Mouse (Mus musculus): ENCODE data around the gene Itfg1. TPM values are rescaled to one million over a fixed set of nuclear protein-coding genes. Genes with fewer than 3 reads are reported as not detected.
"Not testable (repeated sequence)": the region's sequence is repeated elsewhere in the genome, so short reads cannot be mapped to it uniquely, and the experiment has no call there.

The Itfg1 gene
- polyA plus RNA-seq, 1 experiment from 2014 or later = 222 TPM

DNA sequence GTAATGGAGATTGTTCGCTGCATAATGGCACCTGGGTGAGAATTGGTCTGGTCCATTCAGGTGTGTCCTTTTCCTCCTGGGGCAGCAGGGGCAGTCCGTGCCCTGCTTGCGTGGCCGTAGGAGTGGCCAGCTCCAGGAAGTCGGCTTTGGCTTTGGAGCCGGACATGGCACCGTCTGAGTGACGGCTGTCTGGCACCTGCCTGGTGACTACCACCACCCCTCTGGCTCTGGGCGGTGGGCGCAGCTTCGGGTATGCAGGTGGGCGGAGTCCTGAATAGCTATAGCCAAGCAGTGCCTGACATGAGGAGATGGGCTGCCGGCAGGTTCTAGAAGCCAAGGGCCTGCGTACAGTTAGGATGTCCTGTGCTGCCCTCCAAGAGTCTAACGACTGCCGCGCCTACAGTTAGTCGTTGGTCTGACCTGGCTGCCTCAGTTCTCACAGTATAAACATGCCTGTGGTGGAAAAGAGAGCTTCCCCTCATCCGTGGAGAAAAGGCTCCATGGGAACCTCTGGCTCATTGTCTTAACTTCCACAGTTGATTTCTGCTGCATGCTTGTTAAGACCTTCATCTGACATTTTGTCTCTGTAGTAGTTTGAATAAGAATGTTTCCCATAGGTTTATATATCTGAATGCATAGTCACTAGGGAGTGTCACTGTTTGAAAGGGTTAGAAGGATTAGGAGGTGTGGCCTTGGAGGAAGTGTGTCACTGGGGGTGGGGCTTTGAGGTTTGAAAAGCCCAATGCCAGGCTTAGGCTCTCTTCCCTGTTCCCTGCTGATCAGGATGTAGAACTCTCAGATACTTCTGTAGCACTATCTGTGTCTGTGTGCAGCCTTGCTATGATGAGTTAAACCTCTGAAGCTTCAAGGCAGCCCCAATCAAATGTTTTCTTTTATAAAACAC lies 13.8 kb upstream of the Itfg1 start:
- Histone ChIP-seq H3K4me2 (ENCODE audit: low read length) (no peak overlapping the region), H3K36me3 (ENCODE audit: control insufficient read depth, insufficient read depth, low read length) (no peaks in the 10 kb centered on the region), H3K4me1 (ENCODE audit: control insufficient read depth, insufficient read depth, low read length) (no peaks in the 10 kb centered on the region), H3K27ac (ENCODE audit: low read length) (no peak overlapping the region), H3K9me3 (replicated peaks; ENCODE audit: control insufficient read depth, low read length, poor library complexity, severe bottlenecking) (no peaks in the 10 kb centered on the region), H3K4me3 (ENCODE audit: low read depth, low read length) (no peak overlapping the region), H3K27me3 (ENCODE audit: control insufficient read depth, insufficient read depth, low read depth, low read length) (no peaks in the 10 kb centered on the region), H3K9ac (ENCODE audit: low read depth, low read length) (no peak overlapping the region)
- no peak for ATAC-seq
- 92% methylated on average over 19 of the region's 19 CpGs for WGBS

GRCm38 (mm10) chr8:85845887-85846286 lies 5.2 kb upstream of the Itfg1 start:
- no peak overlapping the region for H3K27ac ChIP-seq (ENCODE audit: low read length)
- no peak overlapping the region for H3K4me3 ChIP-seq (ENCODE audit: low read depth, low read length)
- H3K9me3 ChIP-seq (replicated peaks; ENCODE audit: control insufficient read depth, low read length, poor library complexity, severe bottlenecking) = 0 out of 2 replicates have a peak, but pooled peaks cover 2% of the 10 kb centered on the region
- H3K36me3 ChIP-seq (ENCODE audit: control insufficient read depth, insufficient read depth, low read length) = no peaks in the 10 kb centered on the region; the same call in 1 of the 2 replicates
- H3K9ac ChIP-seq (ENCODE audit: low read depth, low read length) = no peak overlapping the region
- peaks cover 5% of the 10 kb centered on the region; the same call in 1 of the 2 replicates for H3K4me1 ChIP-seq (ENCODE audit: control insufficient read depth, insufficient read depth, low read length)
- ATAC-seq = no peak
- H3K27me3 ChIP-seq (ENCODE audit: control insufficient read depth, insufficient read depth, low read depth, low read length) = no peaks in the 10 kb centered on the region
- H3K4me2 ChIP-seq (ENCODE audit: low read length) = no peak overlapping the region

- no peak for ATAC-seq
- Histone ChIP-seq H3K4me1 (ENCODE audit: control insufficient read depth, insufficient read depth, low read length) (peaks cover 16% of the 10 kb centered on the region), H3K4me2 (ENCODE audit: low read length) (peak overlapping the region; percentile 82), H3K27ac (ENCODE audit: low read length) (no peak overlapping the region; the same call in 1 of the 2 replicates), H3K36me3 (ENCODE audit: control insufficient read depth, insufficient read depth, low read length) (no peaks in the 10 kb centered on the region; the same call in 1 of the 2 replicates), H3K9ac (ENCODE audit: low read depth, low read length) (peak overlapping the region; percentile 84), H3K9me3 (replicated peaks; ENCODE audit: control insufficient read depth, low read length, poor library complexity, severe bottlenecking) (0 out of 2 replicates have a peak, but pooled peaks cover 2% of the 10 kb centered on the region), H3K27me3 (ENCODE audit: control insufficient read depth, insufficient read depth, low read depth, low read length) (no peaks in the 10 kb centered on the region), H3K4me3 (ENCODE audit: low read depth, low read length) (peak overlapping the region; percentile 73)
- 17% methylated on average over 4 of the region's 4 CpGs for WGBS
Observed at GRCm38 (mm10) chr8:85841489-85841795, 721 bp upstream of the Itfg1 start.

GRCm38 (mm10) chr8:85839916-85840656 lies 635 bp downstream of the Itfg1 start:
- Histone ChIP-seq H3K27ac (ENCODE audit: low read length) (peak overlapping the region; percentile 97), H3K4me3 (ENCODE audit: low read depth, low read length) (peak overlapping the region; percentile 73), H3K9me3 (replicated peaks; ENCODE audit: control insufficient read depth, low read length, poor library complexity, severe bottlenecking) (0 out of 2 replicates have a peak, but pooled peaks cover 2% of the 10 kb centered on the region), H3K4me1 (ENCODE audit: control insufficient read depth, insufficient read depth, low read length) (peaks cover 16% of the 10 kb centered on the region), H3K4me2 (ENCODE audit: low read length) (peak overlapping the region; percentile 75), H3K27me3 (ENCODE audit: control insufficient read depth, insufficient read depth, low read depth, low read length) (no peaks in the 10 kb centered on the region), H3K9ac (ENCODE audit: low read depth, low read length) (peak overlapping the region; percentile 84), H3K36me3 (ENCODE audit: control insufficient read depth, insufficient read depth, low read length) (no peaks in the 10 kb centered on the region; the same call in 1 of the 2 replicates)
- WGBS = 1% methylated on average over 21 of the region's 21 CpGs
- ATAC-seq = peak; percentile 84

DNA sequence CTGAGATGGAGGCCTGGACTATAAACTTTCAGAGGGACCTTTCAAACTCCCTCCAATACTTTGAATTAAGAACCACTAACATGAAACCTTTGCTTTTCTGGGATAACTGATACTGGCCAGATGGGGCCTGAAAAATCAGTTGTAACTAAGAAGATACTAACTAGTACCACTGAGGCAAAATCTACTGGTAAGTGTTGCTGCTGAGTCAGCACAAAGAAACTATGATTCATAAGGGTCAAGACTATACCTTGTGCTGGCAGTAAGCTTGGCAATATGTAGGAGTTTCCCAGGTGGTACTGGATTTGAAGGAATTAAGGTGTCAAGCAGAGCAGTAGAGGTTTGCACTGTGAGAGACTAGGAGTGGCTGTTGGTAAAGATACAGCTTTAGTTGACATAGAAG lies 27.1 kb downstream of the Itfg1 start:
- Histone ChIP-seq H3K27me3 (ENCODE audit: control insufficient read depth, insufficient read depth, low read depth, low read length) (no peaks in the 10 kb centered on the region), H3K4me3 (ENCODE audit: low read depth, low read length) (no peak overlapping the region), H3K36me3 (ENCODE audit: control insufficient read depth, insufficient read depth, low read length) (peaks cover 4% of the 10 kb centered on the region), H3K9me3 (replicated peaks; ENCODE audit: control insufficient read depth, low read length, poor library complexity, severe bottlenecking) (0 out of 2 replicates have a peak, but pooled peaks cover 2% of the 10 kb centered on the region), H3K27ac (ENCODE audit: low read length) (no peak overlapping the region), H3K4me1 (ENCODE audit: control insufficient read depth, insufficient read depth, low read length) (no peaks in the 10 kb centered on the region), H3K9ac (ENCODE audit: low read depth, low read length) (no peak overlapping the region), H3K4me2 (ENCODE audit: low read length) (no peak overlapping the region)
- ATAC-seq = no peak

DNA sequence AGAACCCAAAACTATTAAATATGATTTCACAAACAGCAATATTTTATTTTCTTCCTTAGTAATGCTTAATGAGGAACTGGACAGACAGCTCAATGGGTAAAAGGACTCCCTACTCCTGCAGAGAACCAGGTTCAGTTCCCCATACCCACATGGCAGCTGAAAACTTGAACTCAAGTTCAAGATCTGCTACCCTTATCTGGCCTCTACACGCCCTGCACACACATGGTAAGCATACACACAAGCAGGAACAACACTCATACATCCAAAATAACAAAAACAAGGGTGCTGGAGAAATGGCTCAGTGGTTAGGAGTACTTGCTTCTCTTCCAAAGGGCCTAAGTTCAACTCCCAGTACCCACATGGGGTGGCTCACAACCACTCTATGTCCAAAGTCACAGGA lies 39.3 kb downstream of the Itfg1 start:
- H3K4me2 ChIP-seq (ENCODE audit: low read length) = no peak overlapping the region
- H3K9ac ChIP-seq (ENCODE audit: low read depth, low read length) = no peak overlapping the region
- ATAC-seq = no peak
- 100% methylated on average over 1 of the region's 1 CpGs for WGBS
- no peaks in the 10 kb centered on the region for H3K9me3 ChIP-seq (replicated peaks; ENCODE audit: control insufficient read depth, low read length, poor library complexity, severe bottlenecking)
- H3K27ac ChIP-seq (ENCODE audit: low read length) = no peak overlapping the region
- H3K4me3 ChIP-seq (ENCODE audit: low read depth, low read length) = no peak overlapping the region
- no peaks in the 10 kb centered on the region for H3K4me1 ChIP-seq (ENCODE audit: control insufficient read depth, insufficient read depth, low read length)
- peaks cover 2% of the 10 kb centered on the region; the same call in 1 of the 2 replicates for H3K36me3 ChIP-seq (ENCODE audit: control insufficient read depth, insufficient read depth, low read length)
- no peaks in the 10 kb centered on the region for H3K27me3 ChIP-seq (ENCODE audit: control insufficient read depth, insufficient read depth, low read depth, low read length)

- WGBS = 94% methylated on average over 1 of the region's 1 CpGs
- no peak overlapping the region for H3K4me2 ChIP-seq (ENCODE audit: low read length)
- H3K4me3 ChIP-seq (ENCODE audit: low read depth, low read length) = no peak overlapping the region
- no peak overlapping the region for H3K27ac ChIP-seq (ENCODE audit: low read length)
- ATAC-seq = no peak
- H3K9me3 ChIP-seq (replicated peaks; ENCODE audit: control insufficient read depth, low read length, poor library complexity, severe bottlenecking) = no peaks in the 10 kb centered on the region
- peaks cover 2% of the 10 kb centered on the region; the same call in 1 of the 2 replicates for H3K36me3 ChIP-seq (ENCODE audit: control insufficient read depth, insufficient read depth, low read length)
- no peaks in the 10 kb centered on the region for H3K4me1 ChIP-seq (ENCODE audit: control insufficient read depth, insufficient read depth, low read length)
- no peak overlapping the region for H3K9ac ChIP-seq (ENCODE audit: low read depth, low read length)
- H3K27me3 ChIP-seq (ENCODE audit: control insufficient read depth, insufficient read depth, low read depth, low read length) = no peaks in the 10 kb centered on the region
Observed at GRCm38 (mm10) chr8:85800164-85800563, 40.6 kb downstream of the Itfg1 start.

- ATAC-seq; H3K4me3 ChIP-seq (ENCODE audit: low read depth, low read length); H3K4me1 ChIP-seq (ENCODE audit: control insufficient read depth, insufficient read depth, low read length); H3K27me3 ChIP-seq (ENCODE audit: control insufficient read depth, insufficient read depth, low read depth, low read length); H3K27ac ChIP-seq (ENCODE audit: low read length); H3K36me3 ChIP-seq (ENCODE audit: control insufficient read depth, insufficient read depth, low read length); H3K9me3 ChIP-seq (replicated peaks; ENCODE audit: control insufficient read depth, low read length, poor library complexity, severe bottlenecking); H3K9ac ChIP-seq (ENCODE audit: low read depth, low read length); H3K4me2 ChIP-seq (ENCODE audit: low read length): not testable (repeated sequence)
- 98% methylated on average over 1 of the region's 1 CpGs for WGBS
Observed at GRCm38 (mm10) chr8:85796392-85796791, 44.3 kb downstream of the Itfg1 start.

GRCm38 (mm10) chr8:85788341-85788740 lies 52.4 kb downstream of the Itfg1 start:
- ATAC-seq = no peak
- H3K9me3 ChIP-seq (replicated peaks; ENCODE audit: control insufficient read depth, low read length, poor library complexity, severe bottlenecking) = no peaks in the 10 kb centered on the region
- no peaks in the 10 kb centered on the region for H3K27me3 ChIP-seq (ENCODE audit: control insufficient read depth, insufficient read depth, low read depth, low read length)
- H3K36me3 ChIP-seq (ENCODE audit: control insufficient read depth, insufficient read depth, low read length) = no peaks in the 10 kb centered on the region
- no peak overlapping the region for H3K4me3 ChIP-seq (ENCODE audit: low read depth, low read length)
- no peak overlapping the region for H3K27ac ChIP-seq (ENCODE audit: low read length)
- H3K4me1 ChIP-seq (ENCODE audit: control insufficient read depth, insufficient read depth, low read length) = no peaks in the 10 kb centered on the region
- WGBS = 90% methylated on average over 3 of the region's 3 CpGs
- no peak overlapping the region for H3K9ac ChIP-seq (ENCODE audit: low read depth, low read length)
- no peak overlapping the region for H3K4me2 ChIP-seq (ENCODE audit: low read length)

Measured in midbrain, embryonic 16.5 days (tissue).